Mouse (Mus musculus) spleen, postnatal 10 days (tissue): ENCODE results near the gene Rpa2.

Source experiments
- DNase-seq, 2 experiments: peaks; one replicate each; pipeline ENCODE4 v3.0.0; 2021 to 2022; ENCODE audit warnings: low spot score in 2 of 2

Rpa2 gene

DNA sequence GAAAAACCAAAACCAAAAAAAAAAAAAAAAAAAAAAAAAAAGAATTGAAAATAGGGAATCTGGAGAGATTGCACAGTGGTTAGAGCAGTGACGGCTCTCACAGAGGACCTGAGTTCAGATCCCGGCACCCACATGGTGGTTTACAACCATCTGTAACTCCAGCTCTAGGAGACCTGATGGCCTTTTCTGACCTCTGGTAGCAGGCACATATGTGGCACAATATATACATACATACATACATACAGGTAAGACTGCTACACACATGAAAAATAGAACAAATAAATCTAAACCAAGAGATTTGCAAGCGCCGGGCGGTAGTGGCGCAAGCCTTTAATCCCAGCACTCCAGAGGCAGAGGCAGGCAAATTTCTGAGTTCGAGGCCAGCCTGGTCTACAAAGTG is 35.7 kb downstream of the Rpa2 start:
- no peak for DNase-seq

DNA sequence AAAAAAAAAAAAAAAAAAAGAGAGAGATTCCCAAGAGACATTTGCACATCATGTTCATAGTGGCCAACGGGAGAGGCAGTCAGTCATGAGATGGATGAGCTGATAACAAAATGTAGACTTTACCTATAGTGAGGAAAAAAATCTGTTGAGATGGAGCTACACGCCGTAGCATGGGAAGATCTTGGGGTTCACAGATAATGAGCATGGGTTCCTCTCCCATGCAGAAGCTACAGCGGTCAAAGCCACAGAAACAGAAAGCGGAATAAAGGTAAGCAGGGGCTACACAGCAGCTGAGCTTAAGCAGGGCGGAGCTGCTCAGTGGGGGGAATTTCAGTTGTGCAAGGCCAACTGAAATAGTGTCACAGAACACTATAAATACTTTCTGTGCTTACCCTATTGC is 36.2 kb downstream of the Rpa2 start:
- DNase-seq: peak in 1 of 2 experiments; percentile 44

DNA sequence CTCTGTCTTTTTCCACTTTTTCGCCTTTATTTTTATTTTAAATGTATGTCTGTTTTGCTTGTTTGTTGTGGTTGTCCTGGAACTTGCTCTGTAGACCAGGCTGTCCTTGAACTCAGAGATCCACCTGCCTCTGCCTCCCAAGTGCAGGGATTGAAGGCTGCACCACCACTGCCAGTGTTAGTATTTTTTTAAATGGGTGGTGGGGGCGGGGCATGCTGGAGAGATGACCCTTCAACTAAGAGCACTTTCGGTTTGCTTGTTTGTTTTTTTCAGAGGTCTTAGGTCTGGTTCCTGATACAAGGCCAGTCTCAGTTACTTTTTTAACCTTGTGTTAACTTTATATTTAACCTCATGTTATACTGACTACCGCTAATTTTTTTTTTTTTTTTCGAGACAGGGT is 37.0 kb downstream of the Rpa2 start:
- peak in 1 of 2 experiments; percentile 45 for DNase-seq

DNA sequence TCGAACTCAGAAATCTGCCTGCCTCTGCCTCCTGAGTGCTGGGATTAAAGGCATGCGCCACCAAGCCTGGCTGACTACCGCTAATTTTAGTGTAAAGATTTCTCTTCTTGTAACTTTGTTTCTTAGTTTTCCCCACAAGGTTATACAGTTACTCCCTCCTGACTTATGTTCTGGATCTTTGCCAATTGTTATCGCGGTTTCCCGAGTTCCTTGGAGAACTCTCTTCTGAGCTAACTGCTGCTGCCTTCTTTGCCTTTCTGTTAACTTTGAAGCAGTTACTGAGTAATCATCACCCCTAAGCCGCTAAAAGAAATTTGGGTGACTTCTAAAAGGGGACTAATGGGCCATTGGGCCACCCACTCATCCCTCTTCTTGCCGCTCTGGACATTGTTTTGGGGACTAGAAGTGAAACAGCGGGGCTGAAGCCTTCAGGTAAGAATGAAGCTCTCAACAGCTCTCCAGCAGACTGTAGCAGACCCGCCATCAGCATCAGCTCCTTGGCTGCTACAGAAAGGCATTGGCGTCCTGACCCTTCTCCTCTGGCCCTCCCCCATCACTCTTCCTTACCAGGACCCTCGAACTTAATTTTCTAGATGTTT is 37.6 kb downstream of the Rpa2 start:
- no peak for DNase-seq

DNA sequence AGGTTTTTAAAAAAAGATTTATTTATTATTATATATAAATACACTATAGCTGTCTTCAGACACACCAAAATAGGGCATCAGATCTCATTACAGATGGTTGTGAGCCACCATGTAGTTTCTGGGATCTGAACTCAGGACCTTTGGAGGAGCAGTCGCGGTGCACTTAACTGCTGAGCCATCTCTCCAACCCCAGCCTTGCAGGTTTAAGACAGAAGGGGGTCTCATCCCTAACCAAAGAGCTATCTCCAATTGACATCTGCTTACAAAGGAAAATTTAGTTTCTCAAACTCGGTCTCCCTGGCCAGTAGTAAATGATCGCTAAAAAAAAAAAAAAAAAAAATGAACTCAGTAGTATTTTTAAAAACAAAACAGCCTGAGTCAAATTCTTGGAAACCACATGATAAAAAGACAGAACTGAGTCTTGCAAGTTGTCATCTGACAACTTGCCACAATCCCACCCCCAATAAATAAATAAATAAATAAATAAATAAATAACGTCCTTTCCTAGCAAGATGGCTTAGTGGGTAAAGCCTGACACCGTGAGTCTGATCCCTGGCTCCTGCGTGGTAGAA is 38.6 kb downstream of the Rpa2 start:
- DNase-seq: no peak

DNA sequence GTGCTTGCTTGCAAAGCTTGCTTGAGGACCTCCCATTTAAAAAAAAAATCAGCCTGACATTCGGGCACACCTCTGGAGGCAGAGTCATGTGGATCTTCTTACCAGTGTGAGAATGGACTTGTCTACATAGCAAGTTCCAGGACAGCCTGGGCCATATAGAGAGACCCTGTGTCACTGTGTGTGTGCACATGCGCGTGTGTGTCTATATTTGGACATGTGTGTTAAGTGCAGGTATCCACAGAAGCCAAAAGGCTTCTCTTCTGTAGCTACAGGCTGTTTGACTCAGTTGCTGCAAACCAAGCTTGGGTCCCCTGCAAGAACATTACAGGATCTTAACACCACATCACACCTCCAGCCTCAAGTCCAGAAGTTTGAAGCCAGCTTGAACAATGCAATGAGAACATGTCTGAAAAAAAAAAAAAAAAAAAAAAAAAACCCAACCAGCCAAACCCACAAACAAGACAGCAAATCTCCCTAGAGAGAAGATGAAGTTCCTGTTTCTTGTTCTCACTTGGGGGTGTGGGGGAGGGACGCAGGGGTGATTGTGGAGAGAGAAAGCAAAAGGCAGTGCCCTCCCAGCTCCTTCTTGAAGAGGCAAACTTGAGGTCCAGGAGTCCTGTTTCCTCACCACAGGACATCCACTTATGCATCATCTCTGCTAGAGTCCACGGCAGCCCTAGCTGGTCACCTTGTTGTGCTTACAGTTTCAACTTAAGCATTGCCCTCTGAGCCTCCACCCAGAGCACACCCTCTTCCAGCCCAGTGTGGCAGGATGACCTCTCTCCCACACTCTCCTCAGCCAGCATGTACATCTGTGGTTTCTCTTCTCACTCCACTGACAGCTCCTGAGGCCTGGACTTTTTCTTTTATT is 39.9 kb downstream of the Rpa2 start:
- peak in 1 of 2 experiments; percentile 75 for DNase-seq

DNA sequence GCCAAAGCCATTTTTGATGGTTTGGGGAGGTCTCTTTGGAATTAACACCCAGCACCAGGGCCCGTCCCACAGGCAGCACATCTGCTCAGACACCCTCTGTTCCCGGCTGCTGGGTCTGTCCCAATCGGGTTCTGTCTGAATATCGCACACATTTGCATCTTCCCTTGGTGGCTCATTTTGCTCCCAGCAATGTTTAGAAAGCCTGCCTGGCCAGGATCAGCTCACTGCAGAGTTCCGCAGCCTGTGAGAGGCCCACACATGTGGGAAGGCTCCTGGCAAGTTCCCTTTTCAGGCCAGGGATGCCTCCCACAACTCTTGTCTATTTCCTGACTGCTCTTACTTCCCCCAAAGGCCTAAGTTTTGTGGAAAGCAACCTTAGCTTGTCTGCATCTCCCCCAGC is 41.5 kb downstream of the Rpa2 start:
- no peak for DNase-seq

DNA sequence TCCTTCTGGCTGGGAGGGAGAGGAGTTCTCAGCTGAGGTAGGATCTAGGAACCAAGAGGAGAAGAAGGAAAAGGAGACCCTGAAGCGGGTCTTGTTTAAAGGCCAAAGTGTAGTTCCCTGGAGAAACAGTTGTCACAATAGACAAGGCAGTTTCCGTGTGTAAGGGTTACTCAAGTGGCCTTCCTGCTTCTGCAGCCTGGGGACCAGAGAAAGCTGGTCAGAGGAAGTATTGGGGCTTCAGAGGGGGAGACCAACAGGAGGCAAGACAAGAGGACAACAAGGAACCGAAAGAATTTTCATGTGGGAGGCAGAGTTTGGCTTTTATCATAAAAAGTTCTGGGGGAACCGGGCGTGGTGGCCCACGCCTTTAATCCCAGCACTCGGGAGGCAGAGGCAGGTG is 48.3 kb downstream of the Rpa2 start:
- DNase-seq: no peak

DNA sequence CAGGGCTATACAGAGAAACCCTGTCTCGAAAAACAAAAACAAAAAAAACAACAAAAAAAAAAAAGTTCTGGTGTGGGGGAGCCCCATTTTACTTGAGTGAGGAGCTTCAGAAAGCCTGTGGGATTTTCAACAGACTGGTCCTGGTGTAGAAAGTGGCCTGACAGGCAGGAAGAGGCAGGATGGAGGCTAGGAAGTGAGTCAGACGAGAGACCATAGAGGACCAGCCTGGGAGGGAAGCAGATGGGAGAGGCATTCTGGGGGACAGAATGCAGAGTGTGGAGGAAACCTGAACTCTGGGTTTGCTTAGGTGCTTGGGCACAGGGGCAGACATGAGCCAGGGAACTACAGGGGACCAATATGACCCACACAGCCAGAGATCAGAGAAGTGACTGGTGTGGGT is 48.7 kb downstream of the Rpa2 start:
- no peak for DNase-seq

DNA sequence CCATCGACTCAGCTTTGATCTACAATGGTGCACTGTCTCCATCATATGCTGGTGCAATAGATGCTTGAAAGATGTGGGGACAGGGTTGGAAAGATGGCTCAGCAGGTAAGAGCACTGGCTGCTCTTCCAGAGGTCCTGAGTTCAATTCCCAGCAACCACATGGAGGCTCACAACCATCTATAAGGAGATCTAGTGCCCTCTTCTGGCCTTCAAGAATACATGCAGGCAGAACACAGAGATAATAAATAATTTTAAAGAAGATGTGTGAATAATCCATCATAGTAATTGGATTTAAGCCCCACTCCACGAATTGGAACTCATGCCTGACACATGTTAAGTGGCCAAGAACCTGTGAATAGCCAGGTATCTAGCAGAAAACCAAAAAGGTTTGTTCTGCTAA is 50.3 kb downstream of the Rpa2 start:
- DNase-seq: no peak

DNA sequence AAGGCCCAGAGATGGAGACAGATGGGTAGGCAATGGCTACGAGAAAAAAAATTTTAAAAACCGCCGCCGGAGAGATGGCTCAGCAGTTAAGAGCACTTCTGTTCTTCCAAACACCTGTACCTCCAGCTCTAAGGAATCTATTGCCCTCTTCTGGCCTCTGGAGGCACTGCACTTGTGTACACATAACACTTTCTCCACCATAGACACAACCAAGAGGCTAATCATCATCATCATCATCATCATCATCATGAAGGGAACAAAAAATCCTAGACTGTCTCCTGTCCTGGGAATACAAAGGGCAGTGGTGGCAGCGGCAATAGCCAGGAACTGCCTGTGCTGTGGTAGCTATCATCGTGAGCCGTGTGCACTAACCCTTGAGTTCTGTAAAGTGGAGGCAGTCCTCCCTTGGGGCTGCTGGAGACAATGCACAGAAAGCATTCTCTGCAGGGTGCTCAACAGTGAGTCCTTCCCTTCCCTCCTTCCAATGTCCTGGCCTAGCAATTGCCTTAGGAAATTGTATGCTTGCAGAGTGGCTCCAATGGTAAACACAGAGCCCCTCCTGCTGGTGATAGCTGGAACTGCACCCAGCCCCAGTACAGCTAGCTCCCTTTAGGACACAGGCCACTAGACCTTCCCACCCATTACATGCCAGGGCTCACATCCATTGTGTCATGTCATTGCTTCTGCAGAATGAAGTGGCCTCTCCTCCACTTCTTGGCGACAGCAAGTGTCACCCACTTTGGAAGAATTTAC is 55.7 kb downstream of the Rpa2 start:
- DNase-seq: peak; percentile 89 to 91
